Comparison of ENCODE assay signal across 9 mouse cellular contexts in genomic region chr16:4413988-4414880, GRCm38 (mm10). TPM values are rescaled to one million over a fixed set of nuclear protein-coding genes. Genes with fewer than 3 reads are reported as not detected.
A peak's percentile ranks its signal among the peaks of the same experiment; 100 is the strongest.
DNase-seq lines count a peak whose midpoint lies in the region; ATAC-seq and TF ChIP-seq lines count a peak whose summit lies in the region.
"Had no signal": no experiment of that assay in that cellular context is flagged by ENCODE, and none has a peak within 500 bp of the region (broad histone marks: within the 10 kb centered on the region; RNA-seq: fewer than 3 reads in every experiment).

No protein-coding gene starts in this region.

- H3K9me3 ChIP-seq in midbrain, embryonic 15.5 days = no peaks in the 10 kb centered on the region

- H3K9ac ChIP-seq in midbrain, embryonic 15.5 days = no peak overlapping the region

- TF ChIP-seq POLR2A in cerebellum, adult 2 months (IDR thresholded peaks at IDR 0.05; ENCODE audit: borderline replicate concordance, insufficient read depth, low read length) = no peak
- no peak for TF ChIP-seq POLR2A in testis, adult 2 months (IDR thresholded peaks at IDR 0.05; ENCODE audit: control insufficient read depth, low read depth, low read length)

- H3K4me2 ChIP-seq in midbrain, embryonic 15.5 days = peak overlapping the region; percentile 93

- TF ChIP-seq CTCF in cerebellum, adult 2 months (IDR thresholded peaks at IDR 0.05; ENCODE audit: borderline replicate concordance, insufficient read depth, low read depth, low read length) = no peak
- TF ChIP-seq CTCF in testis, adult 2 months (IDR thresholded peaks at IDR 0.05; ENCODE audit: control insufficient read depth, insufficient read depth, insufficient replicate concordance, low read depth, low read length) = no peak

- DNase-seq in cerebellum, adult 2 months = no peak
- no peak for DNase-seq in cerebellum, adult 11 months
- DNase-seq in testis, postnatal 14 days (ENCODE audit: low spot score) = no peak
- DNase-seq in kidney, postnatal 25 days = no peak
- no peak for DNase-seq in kidney, postnatal 10 days
- DNase-seq in gastrocnemius, adult 8-10 months (ENCODE audit: low spot score in 2 of 2) = no peak
- DNase-seq: lung, postnatal 10 days had no signal

- H3K4me3 ChIP-seq in cerebellum, adult 2 months (replicated peaks; ENCODE audit: insufficient read depth, low read depth, low read length) = peak overlapping the region; percentile 53
- H3K4me3 ChIP-seq in testis, adult 2 months (ENCODE audit: control insufficient read depth, low read depth, low read length) = no peak overlapping the region
- no peak overlapping the region for H3K4me3 ChIP-seq in midbrain, embryonic 15.5 days

- H3K27ac ChIP-seq in cerebellum, adult 2 months (ENCODE audit: insufficient read depth, low read length) = no peak overlapping the region
- H3K27ac ChIP-seq in testis, adult 2 months (ENCODE audit: control insufficient read depth, insufficient read depth, low read depth, low read length) = peak overlapping the region; percentile 17
- H3K27ac ChIP-seq in midbrain, embryonic 15.5 days = no peak overlapping the region

- no peak for ATAC-seq in midbrain, embryonic 15.5 days (replicated peaks)

- H3K4me1 ChIP-seq in cerebellum, adult 2 months (ENCODE audit: control insufficient read depth, insufficient read depth, low read length) = peaks cover 44% of the 10 kb centered on the region
- peaks cover 10% of the 10 kb centered on the region for H3K4me1 ChIP-seq in testis, adult 2 months (ENCODE audit: control insufficient read depth, insufficient read depth, low read length)
- peaks cover 59% of the 10 kb centered on the region for H3K4me1 ChIP-seq in midbrain, embryonic 15.5 days

- H3K36me3 ChIP-seq in testis, adult 2 months (ENCODE audit: control insufficient read depth, insufficient read depth, low read length) = no peaks in the 10 kb centered on the region
- H3K36me3 ChIP-seq in midbrain, embryonic 15.5 days (replicated peaks) = no peaks in the 10 kb centered on the region

- WGBS in cerebellum, adult 2 months = 46% methylated on average over 9 of the region's 9 CpGs
- WGBS in midbrain, embryonic 15.5 days = 74% methylated on average over 9 of the region's 9 CpGs

- no peaks in the 10 kb centered on the region for H3K27me3 ChIP-seq in cerebellum, adult 2 months (ENCODE audit: control insufficient read depth, insufficient read depth, low read length)
- no peaks in the 10 kb centered on the region for H3K27me3 ChIP-seq in testis, adult 2 months (ENCODE audit: control insufficient read depth, insufficient read depth, low read length)
- H3K27me3 ChIP-seq in midbrain, embryonic 15.5 days (replicated peaks) = no peaks in the 10 kb centered on the region; the same call in 1 of the 2 replicates

RNA-seq across cellular contexts. Expression of gene Adcy9, which starts 6.1 kb away (rescaled TPM):
- 23.7 and 25.1 TPM in 2 replicates for polyA plus RNA-seq in cerebellum, adult 2 months (2012; rRNA removed)
- 3.3 and 3.4 TPM in 2 replicates for polyA plus RNA-seq in testis, adult 2 months (2012; rRNA removed)
- 4.2 and 4.6 TPM in 2 replicates for polyA plus RNA-seq in midbrain, embryonic 15.5 days (2015; fragmentation: Nextera tagmentation; extraction: Ambion mirVana)
- 10 to 100 TPM; 39.3 to 50.8 (median 41.4) TPM for total RNA-seq in gastrocnemius, adult 8-10 months (2022)
